Mouse (Mus musculus) spleen, adult 2 months (tissue): ENCODE results near the gene Stim1.

ENCODE experiments used
- CTCF ChIP-seq: fragments of 200-500 bp; IDR thresholded peaks from 2 replicates; pipeline ENCODE4 v1.5.1; 2011; ENCODE audit warnings: mild to moderate bottlenecking, inconsistent platforms; ENCODE audit not compliant: insufficient read depth, insufficient read length, insufficient replicate concordance; ENCODE audit errors: extremely low read depth
- POLR2A ChIP-seq: fragments of 200-500 bp; IDR thresholded peaks from 2 replicates; pipeline ENCODE4 v1.6.1; 2011; ENCODE audit warnings: low read depth, low read length, inconsistent platforms

DNA sequence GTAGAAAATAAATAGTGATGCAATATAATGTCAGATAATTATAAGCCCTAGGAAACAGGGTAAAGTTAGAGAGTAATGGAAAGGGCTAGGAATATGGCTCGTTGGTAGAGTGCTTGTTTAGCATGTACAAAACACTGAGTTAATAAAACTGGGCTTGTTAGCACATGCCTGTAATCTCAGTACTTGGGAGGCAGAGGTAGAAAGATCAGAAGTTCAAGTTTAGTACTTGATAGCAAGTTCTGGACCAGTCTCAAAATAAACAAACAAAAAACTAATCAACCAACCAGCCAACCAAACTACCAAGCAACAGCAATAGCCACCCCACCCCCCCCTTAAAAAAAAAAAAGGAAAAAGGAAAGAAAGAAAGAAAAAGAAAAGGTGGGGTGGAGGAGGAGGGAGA, 33.2 kb downstream of the Stim1 start:
- TF ChIP-seq CTCF = no peak
- TF ChIP-seq POLR2A = no peak
